Mouse (Mus musculus) cortical plate, adult 2 months (tissue): ENCODE measurements around the gene Pls1. TPM values are rescaled to one million over a fixed set of nuclear protein-coding genes. Genes with fewer than 3 reads are reported as not detected.

Experiments
- H3K27ac ChIP-seq: fragments of 200-500 bp; 2 replicates; pipeline ENCODE4 v1.5.1; 2012; ENCODE audit warnings: low read length, control low read depth, inconsistent platforms; ENCODE audit not compliant: insufficient read depth
- H3K4me1 ChIP-seq: fragments of 200-500 bp; 2 replicates; pipeline ENCODE4 v1.6.1; 2011; ENCODE audit warnings: low read length; ENCODE audit not compliant: control insufficient read depth, insufficient read depth
- H3K4me3 ChIP-seq: fragments of 200-500 bp; 2 replicates; pipeline ENCODE4 v1.5.1; 2011; ENCODE audit warnings: mild to moderate bottlenecking, low read length, control low read depth; ENCODE audit not compliant: insufficient read depth
- CTCF ChIP-seq: fragments of 200-500 bp; IDR thresholded peaks from 2 replicates; pipeline ENCODE4 v1.5.1; 2011; ENCODE audit warnings: mild to moderate bottlenecking, control low read depth, low read length; ENCODE audit not compliant: insufficient read depth; ENCODE audit errors: extremely low read depth
- POLR2A ChIP-seq: fragments of 200-500 bp; IDR thresholded peaks from 2 replicates; pipeline ENCODE4 v1.6.1; 2011; ENCODE audit warnings: mild to moderate bottlenecking, low read length, control low read depth; ENCODE audit not compliant: insufficient read depth; ENCODE audit errors: extremely low read depth
- polyA plus RNA-seq: library from polyadenylated mRNA; depleted of rRNA; stranded (reverse); fragments of >200 nt; gene quantifications from 2 replicates; pipeline ENCODE4 v1.2.3, GENCODE M21; 2012; rRNA removed

The Pls1 gene
- 5.8 and 6.2 TPM in 2 replicates for polyA plus RNA-seq

DNA sequence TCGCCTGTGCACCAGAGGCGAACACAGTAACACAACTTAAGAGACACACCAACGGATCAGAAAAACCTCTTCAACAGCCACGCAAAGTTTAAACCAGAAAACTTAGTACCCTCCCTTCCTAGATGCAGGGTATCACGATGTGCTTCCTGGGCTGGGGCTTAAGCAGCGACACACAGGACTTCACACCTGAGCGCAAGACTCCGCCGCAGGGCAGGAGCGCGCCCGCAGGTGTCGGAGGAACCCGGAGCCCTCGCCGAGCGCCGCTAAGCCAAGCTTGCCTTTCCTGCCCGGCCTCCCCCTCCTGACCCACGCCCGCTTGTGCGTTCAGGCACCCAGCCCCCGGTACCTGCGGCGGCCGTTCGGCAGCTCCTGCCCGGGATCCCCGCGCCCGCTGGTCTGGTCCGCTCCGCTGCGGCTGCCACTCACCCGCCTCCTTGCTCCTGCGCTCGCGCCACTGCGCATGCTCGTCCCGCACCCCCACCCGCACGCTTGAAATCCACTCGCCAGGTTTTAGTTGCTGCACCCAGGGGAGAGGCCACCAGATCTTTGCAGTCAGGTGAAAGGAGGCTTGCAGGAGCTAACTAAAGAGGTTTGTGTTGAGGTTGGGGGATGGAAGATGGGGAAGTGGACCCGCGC lies at the start of gene Pls1:
Gene Pls1 (minus strand): TSS at position 487 of the 636 bp plus-strand sequence.
- Histone ChIP-seq H3K4me3 (peak within 1 kb of the TSS; percentile 70), H3K27ac (no peak within 1 kb of the TSS)
- TF ChIP-seq CTCF (no peak), POLR2A (no peak; the same call in 1 of the 2 replicates)

DNA sequence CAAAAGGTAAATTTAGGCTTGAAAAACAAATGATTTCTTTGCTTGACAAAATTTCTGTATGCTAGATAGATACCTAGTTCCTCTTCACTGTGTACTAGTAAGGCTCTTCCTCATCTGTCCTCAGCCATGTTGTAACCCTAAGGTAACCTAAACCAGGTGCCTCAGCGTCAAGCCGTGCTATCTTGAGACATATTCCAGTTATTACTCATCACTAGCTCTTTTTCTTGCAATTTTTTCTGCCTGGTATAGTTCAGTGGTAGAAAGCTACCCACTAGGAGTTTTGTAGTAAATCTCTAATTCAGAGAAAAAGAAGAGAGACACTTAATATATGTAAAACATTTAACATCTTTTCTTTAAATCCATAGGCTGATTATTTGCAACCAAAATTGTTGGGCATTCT lies 37.6 kb upstream of the Pls1 start:
- H3K4me1 ChIP-seq: no peaks in the 10 kb centered on the region
- no peak for TF ChIP-seq POLR2A
- no peak overlapping the region for H3K27ac ChIP-seq
- H3K4me3 ChIP-seq: no peak overlapping the region

More for the DNA sequence above, at the start of gene Pls1:
- no peaks in the 10 kb centered on the region for H3K4me1 ChIP-seq

- H3K4me1 ChIP-seq: no peaks in the 10 kb centered on the region
- no peak overlapping the region for H3K4me3 ChIP-seq
- H3K27ac ChIP-seq: no peak overlapping the region
- TF ChIP-seq POLR2A (no peak), CTCF (no peak)
Observed at GRCm38 (mm10) chr9:95878246-95878645, 33.1 kb upstream of the Pls1 start.

DNA sequence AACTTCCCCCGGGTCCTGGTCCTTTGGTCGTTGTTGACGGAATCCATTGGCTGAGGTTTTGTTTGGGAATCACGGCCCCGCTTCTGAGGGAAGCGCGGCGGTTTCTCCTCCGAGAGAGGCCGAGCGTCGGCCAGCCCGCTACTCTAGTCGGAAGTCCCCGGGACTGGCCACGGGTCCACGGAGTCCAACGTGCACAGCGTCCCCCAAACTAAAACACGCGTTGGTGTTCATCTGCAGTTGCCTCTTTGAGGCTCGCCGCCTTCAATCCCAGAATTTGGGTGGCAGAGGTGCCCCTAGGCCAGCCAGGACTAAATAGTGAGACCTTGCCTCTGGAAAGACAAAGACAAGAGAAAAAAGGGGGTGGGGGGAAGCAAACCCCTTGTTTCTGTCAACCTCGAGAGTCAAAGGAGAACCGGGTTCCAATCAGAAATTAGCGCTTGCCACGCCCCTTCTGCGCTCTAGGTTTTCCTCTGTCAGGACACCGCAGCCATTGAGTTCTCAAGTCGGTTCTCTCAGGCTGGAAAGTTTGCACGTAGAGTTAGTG lies 13.0 kb upstream of the Pls1 start:
- Histone ChIP-seq H3K4me1 (no peaks in the 10 kb centered on the region; the same call in 1 of the 2 replicates), H3K4me3 (peak overlapping the region; percentile 46), H3K27ac (no peak overlapping the region)
- TF ChIP-seq POLR2A: no peak
- TF ChIP-seq CTCF: no peak

DNA sequence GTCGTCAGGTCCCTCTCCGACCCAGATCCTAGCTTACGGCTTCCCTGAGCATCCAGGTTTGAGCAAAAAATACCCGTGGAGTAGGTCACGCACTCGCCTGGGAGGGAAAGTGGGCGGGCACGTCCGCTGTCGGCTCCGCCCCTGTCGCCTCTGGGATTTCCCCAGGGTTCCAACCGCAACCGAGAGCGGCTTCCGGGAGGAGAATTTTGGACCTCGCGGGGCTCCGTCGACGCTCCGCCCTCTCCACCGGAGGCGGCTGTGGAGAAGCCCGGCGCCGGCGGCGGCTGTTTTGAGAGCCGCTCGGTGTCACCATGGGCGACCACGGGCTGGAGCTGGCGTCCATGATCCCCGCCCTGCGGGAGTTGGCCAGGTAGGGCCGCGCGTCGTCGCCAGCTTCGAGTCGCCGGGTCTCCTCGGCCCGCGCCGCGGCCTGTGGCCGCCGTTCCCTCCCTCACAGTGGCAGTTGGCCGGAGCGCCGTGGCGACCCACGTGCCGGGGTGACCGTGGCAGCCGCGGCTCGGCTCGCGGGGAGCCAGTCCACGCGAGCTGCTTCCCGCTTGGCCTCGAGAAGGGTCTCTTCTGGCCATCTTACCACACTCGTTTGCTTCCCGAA lies 12.4 kb upstream of the Pls1 start, which contains the start of gene Atr:
Gene Atr (plus strand): TSS at position 184 of the 613 bp plus-strand sequence.
- TF ChIP-seq CTCF: no peak
- TF ChIP-seq POLR2A: peak; percentile 64
- Histone ChIP-seq H3K27ac (no peak within 1 kb of the TSS; the same call in 1 of the 2 replicates), H3K4me3 (peak within 1 kb of the TSS; percentile 46), H3K4me1 (no peaks in the 10 kb centered on the region; the same call in 1 of the 2 replicates)

DNA sequence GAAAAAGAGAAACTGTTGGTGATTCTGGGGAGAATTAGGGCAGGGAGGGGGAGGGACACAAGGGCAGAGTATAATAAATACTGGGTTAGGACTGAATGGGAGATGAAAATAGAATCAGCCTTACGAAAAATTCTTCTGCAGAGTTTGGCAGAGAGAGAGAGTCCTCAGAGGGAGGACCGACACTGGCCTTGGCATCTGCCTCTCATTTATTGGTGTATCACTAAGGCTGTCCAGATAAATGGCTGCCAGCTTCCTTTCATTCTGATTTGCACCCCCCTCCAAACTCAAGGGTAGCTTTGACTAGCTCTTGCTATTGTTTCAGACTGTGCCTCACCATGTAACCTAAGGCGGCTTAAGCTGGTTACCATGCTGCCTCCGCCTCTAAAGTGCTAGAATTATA lies 10.9 kb upstream of the Pls1 start:
- Histone ChIP-seq H3K27ac (no peak overlapping the region), H3K4me1 (no peaks in the 10 kb centered on the region; the same call in 1 of the 2 replicates), H3K4me3 (no peak overlapping the region)
- TF ChIP-seq CTCF: no peak
- TF ChIP-seq POLR2A: no peak

GRCm38 (mm10) chr9:95854891-95855290 lies 9.8 kb upstream of the Pls1 start:
- H3K4me1 ChIP-seq: no peaks in the 10 kb centered on the region; the same call in 1 of the 2 replicates
- TF ChIP-seq CTCF (no peak), POLR2A (no peak)
- no peak overlapping the region for H3K27ac ChIP-seq
- no peak overlapping the region for H3K4me3 ChIP-seq

- Histone ChIP-seq H3K4me1 (no peaks in the 10 kb centered on the region), H3K27ac (no peak overlapping the region), H3K4me3 (no peak overlapping the region)
- TF ChIP-seq POLR2A (no peak), CTCF (peak; percentile 70)
Observed at GRCm38 (mm10) chr9:95852896-95853295, 7.8 kb upstream of the Pls1 start.

GRCm38 (mm10) chr9:95851671-95852070 lies 6.6 kb upstream of the Pls1 start:
- TF ChIP-seq CTCF (no peak), POLR2A (no peak)
- no peak overlapping the region for H3K27ac ChIP-seq

DNA sequence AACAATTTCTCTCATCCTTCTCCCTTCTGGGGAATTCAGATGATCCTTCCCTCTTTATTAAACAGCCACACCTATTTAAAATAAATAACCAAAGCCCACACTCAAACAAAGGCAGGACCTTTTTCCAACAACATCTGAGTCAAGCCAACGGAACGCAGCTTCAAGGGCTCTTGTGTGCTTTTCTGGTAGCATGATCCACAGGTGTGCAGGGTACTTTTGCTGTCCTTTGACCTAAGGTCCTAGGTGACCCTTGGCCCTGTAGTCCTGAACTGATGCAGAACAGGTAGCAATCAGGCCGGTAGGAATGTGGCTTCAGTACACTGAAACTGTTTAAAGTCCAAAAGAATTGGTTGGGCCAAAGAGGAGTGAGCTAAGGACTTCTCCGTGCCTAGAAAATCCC lies 600 bp upstream of the Pls1 start:
- no peak for TF ChIP-seq POLR2A
- no peak for TF ChIP-seq CTCF
- no peak overlapping the region; the same call in 1 of the 2 replicates for H3K4me3 ChIP-seq
- no peaks in the 10 kb centered on the region for H3K4me1 ChIP-seq
- no peak overlapping the region for H3K27ac ChIP-seq

More at GRCm38 (mm10) chr9:95851671-95852070, 6.6 kb upstream of the Pls1 start:
- Histone ChIP-seq H3K4me3 (no peak overlapping the region), H3K4me1 (no peaks in the 10 kb centered on the region)
